Mouse (Mus musculus): ENCODE results near the gene Lrrc15. TPM values are rescaled to one million over a fixed set of nuclear protein-coding genes. Genes with fewer than 3 reads are reported as not detected.

Lrrc15 gene
- polyA plus RNA-seq (2014; fragmentation: Nextera tagmentation; extraction: Ambion mirVana), result 0.08 and 0.14 TPM in 2 replicates

GRCm38 (mm10) chr16:30282844-30283495, at the start of gene Lrrc15:
TSS of gene Lrrc15 (minus strand) at chr16:30283256.
- H3K4me3 ChIP-seq (ENCODE audit: low read depth, low read length), result peak within 1 kb of the TSS; percentile 32
- ATAC-seq (replicated peaks; ENCODE audit: low FRiP score), result no peak
- H3K27me3 ChIP-seq (replicated peaks; ENCODE audit: control insufficient read depth, insufficient read depth, low read length), result peaks cover 50% of the 10 kb centered on the region
- H3K36me3 ChIP-seq (ENCODE audit: control insufficient read depth, insufficient read depth, low read length), result no peaks in the 10 kb centered on the region
- H3K9me3 ChIP-seq (ENCODE audit: control insufficient read depth, low read length), result no peaks in the 10 kb centered on the region
- peak; percentile 43 for DNase-seq (ENCODE audit: low spot score)
- WGBS, result 10% methylated on average over 34 of the region's 34 CpGs
- no peak within 1 kb of the TSS for H3K27ac ChIP-seq (ENCODE audit: low read depth, low read length)
- peak within 1 kb of the TSS; percentile 57 for H3K4me2 ChIP-seq
- H3K9ac ChIP-seq (ENCODE audit: low read depth, low read length), result no peak within 1 kb of the TSS
- H3K4me1 ChIP-seq (replicated peaks; ENCODE audit: control insufficient read depth, insufficient read depth, low read length), result no peaks in the 10 kb centered on the region; the same call in 1 of the 2 replicates

- DNase-seq (ENCODE audit: low spot score) (no peak), ATAC-seq (replicated peaks; ENCODE audit: low FRiP score) (no peak)
- H3K27ac ChIP-seq (ENCODE audit: low read depth, low read length), result no peak overlapping the region
- no peaks in the 10 kb centered on the region for H3K36me3 ChIP-seq (ENCODE audit: control insufficient read depth, insufficient read depth, low read length)
- no peaks in the 10 kb centered on the region for H3K9me3 ChIP-seq (ENCODE audit: control insufficient read depth, low read length)
- H3K4me2 ChIP-seq, result no peak overlapping the region
- H3K9ac ChIP-seq (ENCODE audit: low read depth, low read length), result no peak overlapping the region
- H3K4me3 ChIP-seq (ENCODE audit: low read depth, low read length), result no peak overlapping the region
- peaks cover 12% of the 10 kb centered on the region; the same call in 1 of the 2 replicates for H3K27me3 ChIP-seq (replicated peaks; ENCODE audit: control insufficient read depth, insufficient read depth, low read length)
- H3K4me1 ChIP-seq (replicated peaks; ENCODE audit: control insufficient read depth, insufficient read depth, low read length), result peaks cover 22% of the 10 kb centered on the region
Measured at GRCm38 (mm10) chr16:30314236-30314635, 31.2 kb upstream of the Lrrc15 start.

- Histone ChIP-seq H3K4me2 (peak within 1 kb of the TSS; percentile 100), H3K27me3 (replicated peaks; ENCODE audit: control insufficient read depth, insufficient read depth, low read length) (peaks cover 30% of the 10 kb centered on the region), H3K9me3 (ENCODE audit: control insufficient read depth, low read length) (no peaks in the 10 kb centered on the region), H3K27ac (ENCODE audit: low read depth, low read length) (peak within 1 kb of the TSS; percentile 66), H3K4me3 (ENCODE audit: low read depth, low read length) (peak within 1 kb of the TSS; percentile 62), H3K4me1 (replicated peaks; ENCODE audit: control insufficient read depth, insufficient read depth, low read length) (peaks cover 31% of the 10 kb centered on the region), H3K36me3 (ENCODE audit: control insufficient read depth, insufficient read depth, low read length) (no peaks in the 10 kb centered on the region), H3K9ac (ENCODE audit: low read depth, low read length) (peak within 1 kb of the TSS; percentile 65)
- ATAC-seq (replicated peaks; ENCODE audit: low FRiP score) (peak; percentile 67), DNase-seq (ENCODE audit: low spot score) (no peak)
Measured at GRCm38 (mm10) chr16:30310647-30311046, 27.6 kb upstream of the Lrrc15 start, which contains the start of gene Gp5. TSS of gene Gp5 (minus strand) at chr16:30310779.

GRCm38 (mm10) chr16:30310171-30310515, 27.1 kb upstream of the Lrrc15 start:
- ATAC-seq (replicated peaks; ENCODE audit: low FRiP score) (no peak), DNase-seq (ENCODE audit: low spot score) (no peak)
- H3K9ac ChIP-seq (ENCODE audit: low read depth, low read length), result 0 out of 2 replicates have a peak overlapping the region, but pooled peaks have one; percentile 65
- H3K4me1 ChIP-seq (replicated peaks; ENCODE audit: control insufficient read depth, insufficient read depth, low read length), result peaks cover 31% of the 10 kb centered on the region
- peak overlapping the region; percentile 62 for H3K4me3 ChIP-seq (ENCODE audit: low read depth, low read length)
- peaks cover 30% of the 10 kb centered on the region for H3K27me3 ChIP-seq (replicated peaks; ENCODE audit: control insufficient read depth, insufficient read depth, low read length)
- no peaks in the 10 kb centered on the region for H3K36me3 ChIP-seq (ENCODE audit: control insufficient read depth, insufficient read depth, low read length)
- H3K4me2 ChIP-seq, result peak overlapping the region; percentile 100
- WGBS, result 39% methylated on average over 8 of the region's 8 CpGs
- peak overlapping the region; percentile 54; the same call in 1 of the 2 replicates for H3K27ac ChIP-seq (ENCODE audit: low read depth, low read length)
- no peaks in the 10 kb centered on the region for H3K9me3 ChIP-seq (ENCODE audit: control insufficient read depth, low read length)

- Histone ChIP-seq H3K4me3 (ENCODE audit: low read depth, low read length) (peak overlapping the region; percentile 62), H3K36me3 (ENCODE audit: control insufficient read depth, insufficient read depth, low read length) (no peaks in the 10 kb centered on the region), H3K27ac (ENCODE audit: low read depth, low read length) (no peak overlapping the region), H3K27me3 (replicated peaks; ENCODE audit: control insufficient read depth, insufficient read depth, low read length) (peaks cover 30% of the 10 kb centered on the region), H3K4me2 (peak overlapping the region; percentile 100), H3K9ac (ENCODE audit: low read depth, low read length) (peak overlapping the region; percentile 65), H3K4me1 (replicated peaks; ENCODE audit: control insufficient read depth, insufficient read depth, low read length) (peaks cover 31% of the 10 kb centered on the region), H3K9me3 (ENCODE audit: control insufficient read depth, low read length) (no peaks in the 10 kb centered on the region)
- DNase-seq (ENCODE audit: low spot score) (peak; percentile 51), ATAC-seq (replicated peaks; ENCODE audit: low FRiP score) (no peak)
- 2% methylated on average over 34 of the region's 34 CpGs for WGBS
Measured at GRCm38 (mm10) chr16:30309395-30310170, 26.5 kb upstream of the Lrrc15 start.

GRCm38 (mm10) chr16:30308616-30309394, 25.7 kb upstream of the Lrrc15 start:
- no peaks in the 10 kb centered on the region for H3K9me3 ChIP-seq (ENCODE audit: control insufficient read depth, low read length)
- DNase-seq (ENCODE audit: low spot score) (peak; percentile 68), ATAC-seq (replicated peaks; ENCODE audit: low FRiP score) (peak; percentile 37; the same call in 1 of the 2 replicates)
- peak overlapping the region; percentile 65 for H3K9ac ChIP-seq (ENCODE audit: low read depth, low read length)
- peaks cover 30% of the 10 kb centered on the region for H3K27me3 ChIP-seq (replicated peaks; ENCODE audit: control insufficient read depth, insufficient read depth, low read length)
- H3K36me3 ChIP-seq (ENCODE audit: control insufficient read depth, insufficient read depth, low read length), result no peaks in the 10 kb centered on the region
- WGBS, result under 1% methylated on average over 72 of the region's 72 CpGs
- peaks cover 31% of the 10 kb centered on the region for H3K4me1 ChIP-seq (replicated peaks; ENCODE audit: control insufficient read depth, insufficient read depth, low read length)
- H3K4me2 ChIP-seq, result peak overlapping the region; percentile 100
- H3K4me3 ChIP-seq (ENCODE audit: low read depth, low read length), result peak overlapping the region; percentile 62
- H3K27ac ChIP-seq (ENCODE audit: low read depth, low read length), result no peak overlapping the region

GRCm38 (mm10) chr16:30307961-30308615, 25.0 kb upstream of the Lrrc15 start:
- DNase-seq (ENCODE audit: low spot score) (peak; percentile 43), ATAC-seq (replicated peaks; ENCODE audit: low FRiP score) (0 out of 2 replicates have a peak, but pooled peaks have one; percentile 13)
- Histone ChIP-seq H3K27me3 (replicated peaks; ENCODE audit: control insufficient read depth, insufficient read depth, low read length) (peaks cover 30% of the 10 kb centered on the region), H3K9ac (ENCODE audit: low read depth, low read length) (peak overlapping the region; percentile 65), H3K4me1 (replicated peaks; ENCODE audit: control insufficient read depth, insufficient read depth, low read length) (peaks cover 31% of the 10 kb centered on the region), H3K4me2 (peak overlapping the region; percentile 100), H3K9me3 (ENCODE audit: control insufficient read depth, low read length) (no peaks in the 10 kb centered on the region), H3K36me3 (ENCODE audit: control insufficient read depth, insufficient read depth, low read length) (no peaks in the 10 kb centered on the region), H3K4me3 (ENCODE audit: low read depth, low read length) (peak overlapping the region; percentile 62), H3K27ac (ENCODE audit: low read depth, low read length) (no peak overlapping the region)
- WGBS, result 21% methylated on average over 29 of the region's 29 CpGs

- Histone ChIP-seq H3K4me1 (replicated peaks; ENCODE audit: control insufficient read depth, insufficient read depth, low read length) (peaks cover 31% of the 10 kb centered on the region), H3K4me3 (ENCODE audit: low read depth, low read length) (no peak overlapping the region), H3K27me3 (replicated peaks; ENCODE audit: control insufficient read depth, insufficient read depth, low read length) (peaks cover 30% of the 10 kb centered on the region), H3K27ac (ENCODE audit: low read depth, low read length) (no peak overlapping the region), H3K4me2 (no peak overlapping the region; the same call in 1 of the 2 replicates), H3K36me3 (ENCODE audit: control insufficient read depth, insufficient read depth, low read length) (no peaks in the 10 kb centered on the region), H3K9me3 (ENCODE audit: control insufficient read depth, low read length) (no peaks in the 10 kb centered on the region), H3K9ac (ENCODE audit: low read depth, low read length) (no peak overlapping the region)
- 46% methylated on average over 12 of the region's 12 CpGs for WGBS
- no peak for ATAC-seq (replicated peaks; ENCODE audit: low FRiP score)
- peak; percentile 31 for DNase-seq (ENCODE audit: low spot score)
Measured at GRCm38 (mm10) chr16:30307306-30307705, 24.2 kb upstream of the Lrrc15 start.
